ENCODE assay signal across 14 mouse cellular contexts in genomic region chr7:143594865-143595264, GRCm38 (mm10). TPM values are rescaled to one million over a fixed set of nuclear protein-coding genes. Genes with fewer than 3 reads are reported as not detected.
A peak's percentile ranks its signal among the peaks of the same experiment; 100 is the strongest.
DNase-seq lines count a peak whose midpoint lies in the region; ATAC-seq and TF ChIP-seq lines count a peak whose summit lies in the region.
"Had no signal": no experiment of that assay in that cellular context is flagged by ENCODE, and none has a peak within 500 bp of the region (broad histone marks: within the 10 kb centered on the region; RNA-seq: fewer than 3 reads in every experiment).

No protein-coding gene starts in this region.

- no peak overlapping the region for H3K9ac ChIP-seq in hindbrain, postnatal 0 days (replicated peaks; ENCODE audit: low read length)
- H3K9ac ChIP-seq in hindbrain, embryonic 16.5 days (ENCODE audit: low read depth, low read length) = no peak overlapping the region
- no peak overlapping the region for H3K9ac ChIP-seq in neural tube, embryonic 13.5 days

- H3K27me3 ChIP-seq in hindbrain, postnatal 0 days (ENCODE audit: insufficient read depth, low read length) = no peaks in the 10 kb centered on the region
- H3K27me3 ChIP-seq in hindbrain, embryonic 16.5 days (replicated peaks; ENCODE audit: control insufficient read depth, insufficient read depth, low read length) = no peaks in the 10 kb centered on the region
- no peaks in the 10 kb centered on the region for H3K27me3 ChIP-seq in neural tube, embryonic 13.5 days
- H3K27me3 ChIP-seq: CH12.LX; embryonic facial prominence, embryonic 13.5 days had no signal

- peak; percentile 58 for DNase-seq in hindbrain, postnatal 0 days (ENCODE audit: low spot score)
- no peak for DNase-seq in neural tube, embryonic 10.5 days (ENCODE audit: extremely low spot score, low spot score)
- DNase-seq in fat pad, adult 2 months (ENCODE audit: extremely low read depth, low read depth, low spot score) = peak; percentile 40
- peak; percentile 43 to 61 for DNase-seq in kidney, postnatal 4 days
- no peak for DNase-seq in cerebellum, adult 9-11 months
- no peak for DNase-seq in adrenal gland, adult 18-20 months (ENCODE audit: low spot score in 2 of 2)
- DNase-seq: cerebellum, adult 8-10 months; heart, postnatal 36 days; lung, adult 18-20 months; thymus, adult 18-20 months had no signal

- no peaks in the 10 kb centered on the region for H3K9me3 ChIP-seq in hindbrain, postnatal 0 days (ENCODE audit: low read length)
- H3K9me3 ChIP-seq in hindbrain, embryonic 16.5 days (ENCODE audit: control insufficient read depth, low read length) = no peaks in the 10 kb centered on the region
- no peaks in the 10 kb centered on the region for H3K9me3 ChIP-seq in neural tube, embryonic 13.5 days
- H3K9me3 ChIP-seq: embryonic facial prominence, embryonic 13.5 days had no signal

- H3K4me1 ChIP-seq in hindbrain, postnatal 0 days (ENCODE audit: insufficient read depth, low read length) = peaks cover 9% of the 10 kb centered on the region
- H3K4me1 ChIP-seq in hindbrain, embryonic 16.5 days (ENCODE audit: control insufficient read depth, insufficient read depth, low read depth, low read length) = peaks cover 13% of the 10 kb centered on the region
- H3K4me1 ChIP-seq in neural tube, embryonic 13.5 days (replicated peaks) = peaks cover 39% of the 10 kb centered on the region

- no peak for ATAC-seq in hindbrain, postnatal 0 days
- no peak for ATAC-seq in hindbrain, embryonic 16.5 days
- ATAC-seq in neural tube, embryonic 13.5 days (ENCODE audit: low read depth) = peak; percentile 45; the same call in 1 of the 2 replicates

- no peak overlapping the region for H3K27ac ChIP-seq in hindbrain, postnatal 0 days
- no peak overlapping the region for H3K27ac ChIP-seq in hindbrain, embryonic 16.5 days (ENCODE audit: low read depth, low read length)
- H3K27ac ChIP-seq in neural tube, embryonic 13.5 days (replicated peaks) = peak overlapping the region; percentile 50
- H3K27ac ChIP-seq: embryonic facial prominence, embryonic 13.5 days had no signal

- no peak for TF ChIP-seq CTCF in hindbrain, postnatal 0 days (IDR thresholded peaks at IDR 0.05; ENCODE audit: low read depth)

- no peak overlapping the region for H3K4me2 ChIP-seq in hindbrain, postnatal 0 days (ENCODE audit: low read depth, low read length)
- no peak overlapping the region for H3K4me2 ChIP-seq in hindbrain, embryonic 16.5 days (ENCODE audit: low read length)
- no peak overlapping the region for H3K4me2 ChIP-seq in neural tube, embryonic 13.5 days
- H3K4me2 ChIP-seq: embryonic facial prominence, embryonic 13.5 days had no signal

- WGBS in hindbrain, postnatal 0 days = 66% methylated on average over 5 of the region's 5 CpGs
- 60% methylated on average over 5 of the region's 5 CpGs for WGBS in hindbrain, embryonic 16.5 days
- WGBS in neural tube, embryonic 13.5 days = 38% methylated on average over 5 of the region's 5 CpGs

- peaks cover 4% of the 10 kb centered on the region; the same call in 1 of the 2 replicates for H3K36me3 ChIP-seq in hindbrain, postnatal 0 days (ENCODE audit: insufficient read depth, low read length)
- no peaks in the 10 kb centered on the region for H3K36me3 ChIP-seq in hindbrain, embryonic 16.5 days (ENCODE audit: control insufficient read depth, insufficient read depth, low read length)
- peaks cover 31% of the 10 kb centered on the region for H3K36me3 ChIP-seq in neural tube, embryonic 13.5 days

- no peak overlapping the region for H3K4me3 ChIP-seq in hindbrain, postnatal 0 days (ENCODE audit: low read length)
- H3K4me3 ChIP-seq in hindbrain, embryonic 16.5 days (ENCODE audit: low read length) = no peak overlapping the region
- no peak overlapping the region for H3K4me3 ChIP-seq in neural tube, embryonic 13.5 days
- H3K4me3 ChIP-seq: embryonic facial prominence, embryonic 13.5 days had no signal

RNA-seq across cellular contexts. Expression of gene Cars, which starts 5.0 kb away (rescaled TPM):
- total RNA-seq in hindbrain, postnatal 0 days (2014; rRNA removed) = 32.4 and 35.4 TPM in 2 replicates
- polyA plus RNA-seq in hindbrain, postnatal 0 days (2015; fragmentation: Nextera tagmentation; extraction: Ambion mirVana) = 65.4 and 73.8 TPM in 2 replicates
- polyA plus RNA-seq in hindbrain, embryonic 16.5 days (2015; fragmentation: Nextera tagmentation; extraction: Ambion mirVana) = 71.6 and 73.9 TPM in 2 replicates
- polyA plus RNA-seq in neural tube, embryonic 13.5 days (2015; fragmentation: Nextera tagmentation; extraction: Ambion mirVana) = 57.8 and 61.5 TPM in 2 replicates
- 10 to 100 TPM; 54.1 to 61.1 TPM for total RNA-seq in adrenal gland, adult 18-20 months (2021)

RNA-seq across cellular contexts. Expression of gene Tnfrsf26, which starts 33.7 kb away (rescaled TPM):
- total RNA-seq in hindbrain, postnatal 0 days (2014; rRNA removed) = 0.47 and 0.54 TPM in 2 replicates
- polyA plus RNA-seq in hindbrain, postnatal 0 days (2015; fragmentation: Nextera tagmentation; extraction: Ambion mirVana) = 0.16 and 0.20 TPM in 2 replicates
- 0.07 and 0.18 TPM in 2 replicates for polyA plus RNA-seq in hindbrain, embryonic 16.5 days (2015; fragmentation: Nextera tagmentation; extraction: Ambion mirVana)
- 0.10 and 0.28 TPM in 2 replicates for polyA plus RNA-seq in neural tube, embryonic 13.5 days (2015; fragmentation: Nextera tagmentation; extraction: Ambion mirVana)
- total RNA-seq in adrenal gland, adult 18-20 months (2021) = 1 to 10 TPM in 1 of 2 experiments, under 1 TPM in 1; 0.86 to 1.1 TPM

RNA-seq across cellular contexts. Expression of gene Nap1l4, which starts 46.0 kb away (rescaled TPM):
- 139 and 140 TPM in 2 replicates for total RNA-seq in hindbrain, postnatal 0 days (2014; rRNA removed)
- polyA plus RNA-seq in hindbrain, postnatal 0 days (2015; fragmentation: Nextera tagmentation; extraction: Ambion mirVana) = 251 and 253 TPM in 2 replicates
- 323 and 328 TPM in 2 replicates for polyA plus RNA-seq in hindbrain, embryonic 16.5 days (2015; fragmentation: Nextera tagmentation; extraction: Ambion mirVana)
- polyA plus RNA-seq in neural tube, embryonic 13.5 days (2015; fragmentation: Nextera tagmentation; extraction: Ambion mirVana) = 310 and 312 TPM in 2 replicates
- total RNA-seq in adrenal gland, adult 18-20 months (2021) = 100 to 1,000 TPM; 144 to 155 TPM

RNA-seq across cellular contexts. Expression of gene Tnfrsf22, which starts 54.6 kb away (rescaled TPM):
- 2.9 and 4.8 TPM in 2 replicates for total RNA-seq in hindbrain, postnatal 0 days (2014; rRNA removed)
- polyA plus RNA-seq in hindbrain, postnatal 0 days (2015; fragmentation: Nextera tagmentation; extraction: Ambion mirVana) = 4.5 and 5.1 TPM in 2 replicates
- 2.4 and 5.0 TPM in 2 replicates for polyA plus RNA-seq in hindbrain, embryonic 16.5 days (2015; fragmentation: Nextera tagmentation; extraction: Ambion mirVana)
- polyA plus RNA-seq in neural tube, embryonic 13.5 days (2015; fragmentation: Nextera tagmentation; extraction: Ambion mirVana) = 3.2 and 4.2 TPM in 2 replicates
- total RNA-seq in adrenal gland, adult 18-20 months (2021) = 1 to 10 TPM; 5.7 to 7.7 TPM

Comparison
In these comparisons a context has a peak if more than half of its experiments do, and no peak if none do; other contexts are left out.
1. DNase-seq: peak in hindbrain, postnatal 0 days (single experiment), fat pad, adult 2 months (single experiment) and kidney, postnatal 4 days (2 of 2); none in neural tube, embryonic 10.5 days (single experiment), cerebellum, adult 9-11 months (single experiment) and adrenal gland, adult 18-20 months (0 of 2).